ENCODE assay signal across 9 mouse cellular contexts in genomic region chr4:95215187-95215586, GRCm38 (mm10).
DNase-seq lines count a peak whose midpoint lies in the region; TF ChIP-seq lines count a peak whose summit lies in the region.
"Had no signal": no experiment of that assay in that cellular context is flagged by ENCODE, and none has a peak within 500 bp of the region (broad histone marks: within the 10 kb centered on the region; RNA-seq: fewer than 3 reads in every experiment).

No protein-coding gene starts in this region.

- no peaks in the 10 kb centered on the region for H3K9me3 ChIP-seq in CH12.LX (replicated peaks; ENCODE audit: low read length)
- no peaks in the 10 kb centered on the region for H3K9me3 ChIP-seq in limb, embryonic 10.5 days (replicated peaks)
- H3K9me3 ChIP-seq: midbrain, embryonic 15.5 days had no signal

- no peak overlapping the region for H3K27ac ChIP-seq in CH12.LX (ENCODE audit: insufficient read depth, low read depth)
- no peak overlapping the region for H3K27ac ChIP-seq in limb, embryonic 10.5 days
- H3K27ac ChIP-seq: midbrain, embryonic 15.5 days had no signal

- DNase-seq in CD4-positive helper T cell, adult 2 months (ENCODE audit: low read depth, low spot score): peak; percentile 66
- DNase-seq in CH12.LX (ENCODE audit: extremely low read depth): peak; percentile 59
- DNase-seq in limb, embryonic 10.5 days (ENCODE audit: low spot score): peak; percentile 6
- peak; percentile 73 for DNase-seq in naive thymus-derived CD4-positive, alpha-beta T cell, adult 2 months (ENCODE audit: low read depth)
- no peak for DNase-seq in kidney, postnatal 25 days
- no peak for DNase-seq in kidney, postnatal 4 days
- no peak for DNase-seq in urinary bladder, adult 18-20 months (ENCODE audit: low spot score in 2 of 2)
- DNase-seq: right cerebral cortex, postnatal 25 days had no signal

- no peaks in the 10 kb centered on the region for H3K79me2 ChIP-seq in CH12.LX (replicated peaks; ENCODE audit: control insufficient read depth, extremely low read depth, insufficient read depth, poor library complexity, severe bottlenecking)

- H3K4me3 ChIP-seq in CH12.LX (replicated peaks in 1 of 3; ENCODE audit: low read depth in 2 of 3, low read length in 2 of 3, poor library complexity in 1 of 3): no peak overlapping the region
- H3K4me3 ChIP-seq in limb, embryonic 10.5 days: no peak overlapping the region
- H3K4me3 ChIP-seq: midbrain, embryonic 15.5 days had no signal

- TF ChIP-seq RAD21 in CH12.LX (IDR thresholded peaks at IDR 0.05; ENCODE audit: low read depth, low read length): no peak

- in situ Hi-C loops in CH12.LX (cut with MboI; ENCODE audit: low pct_ligation_motif_present, low pct_unique_long_range_greater_than_20kb, low sequenced_read_pairs): no loop called here

- TF ChIP-seq CTCF in CH12.LX (conservative IDR thresholded peaks at IDR 0.05 in 1 of 2, IDR thresholded peaks at IDR 0.05 in 1 of 2; ENCODE audit: low read depth in 2 of 2, low read length in 2 of 2): no peak

- 0 out of 2 replicates have a peak, but pooled peaks have one; percentile 17 for TF ChIP-seq EP300 in CH12.LX (IDR thresholded peaks at IDR 0.05; ENCODE audit: low read length)

- dilution Hi-C loops in CH12.LX (cut with MboI; ENCODE audit: extremely low pct_ligation_motif_present, extremely low pct_unique_long_range_greater_than_20kb, low sequenced_read_pairs): no loop called here

- H3K4me2 ChIP-seq in CH12.LX (ENCODE audit: insufficient read depth, low read depth, poor library complexity, severe bottlenecking): peak overlapping the region; percentile 75
- H3K4me2 ChIP-seq: midbrain, embryonic 15.5 days had no signal

- no peaks in the 10 kb centered on the region for H3K36me3 ChIP-seq in CH12.LX (replicated peaks in 1 of 2; ENCODE audit: control insufficient read depth in 1 of 2, insufficient read depth in 1 of 2, low read length in 1 of 2)
- no peaks in the 10 kb centered on the region for H3K36me3 ChIP-seq in limb, embryonic 10.5 days
- H3K36me3 ChIP-seq: midbrain, embryonic 15.5 days had no signal

- H3K9ac ChIP-seq in CH12.LX (ENCODE audit: insufficient read depth, low read depth): no peak overlapping the region
- H3K9ac ChIP-seq: midbrain, embryonic 15.5 days had no signal

- H3K4me1 ChIP-seq in CH12.LX (ENCODE audit: control insufficient read depth in 1 of 2, insufficient read depth in 2 of 2): peaks cover 12 to 44% of the 10 kb centered on the region in 2 experiments; a peak in 3 of 4 replicates
- H3K4me1 ChIP-seq in limb, embryonic 10.5 days: no peaks in the 10 kb centered on the region
- H3K4me1 ChIP-seq: midbrain, embryonic 15.5 days had no signal

- no peak for TF ChIP-seq POLR2A in CH12.LX (IDR thresholded peaks at IDR 0.05; ENCODE audit: low read depth, low read length)

- 93% methylated on average over 7 of the region's 7 CpGs for WGBS in limb, embryonic 10.5 days

- no peaks in the 10 kb centered on the region for H3K27me3 ChIP-seq in CH12.LX (replicated peaks)
- no peaks in the 10 kb centered on the region for H3K27me3 ChIP-seq in limb, embryonic 10.5 days (ENCODE audit: low read depth, poor library complexity, severe bottlenecking)
- H3K27me3 ChIP-seq: midbrain, embryonic 15.5 days had no signal

TF ChIP-seq in CH12.LX, 34 proteins besides CTCF, POLR2A, EP300 and RAD21:
- TF ChIP-seq TBP (conservative IDR thresholded peaks at IDR 0.05; ENCODE audit: low read depth, low read length): 0 out of 2 replicates have a peak, but pooled peaks have one; percentile 31
- no peak for TF ChIP-seq RCOR1 (conservative IDR thresholded peaks at IDR 0.05; ENCODE audit: low read depth, low read length)
- TF ChIP-seq POLR2AphosphoS2 (IDR thresholded peaks at IDR 0.05; ENCODE audit: low read depth, low read length): no peak
- peak; percentile 80 for TF ChIP-seq USF2 (conservative IDR thresholded peaks at IDR 0.05; ENCODE audit: low read depth, low read length)
- 0 out of 2 replicates have a peak, but pooled peaks have one; percentile 50 for TF ChIP-seq CHD2 (IDR thresholded peaks at IDR 0.05; ENCODE audit: low read length)
- TF ChIP-seq JUND (conservative IDR thresholded peaks at IDR 0.05; ENCODE audit: low read depth, low read length): peak; percentile 81
- no peak for TF ChIP-seq PAX5 (IDR thresholded peaks at IDR 0.05; ENCODE audit: low read length)
- TF ChIP-seq ZMIZ1 (IDR thresholded peaks at IDR 0.05; ENCODE audit: low read depth, low read length): no peak
- 0 out of 2 replicates have a peak, but pooled peaks have one; percentile 21 for TF ChIP-seq IRF4 (IDR thresholded peaks at IDR 0.05; ENCODE audit: low read depth, low read length)
- TF ChIP-seq MXI1 (IDR thresholded peaks at IDR 0.05; ENCODE audit: low read depth, low read length): no peak
- peak; percentile 34; the same call in 1 of the 2 replicates for TF ChIP-seq ETS1 (conservative IDR thresholded peaks at IDR 0.05; ENCODE audit: low read depth, low read length)
- no peak for TF ChIP-seq NELFE (IDR thresholded peaks at IDR 0.05; ENCODE audit: low read depth, low read length)
- 0 out of 2 replicates have a peak, but pooled peaks have one; percentile 12 for TF ChIP-seq MAX (IDR thresholded peaks at IDR 0.05; ENCODE audit: low read length)
- TF ChIP-seq BHLHE40 (IDR thresholded peaks at IDR 0.05; ENCODE audit: low read depth, low read length): peak; percentile 93
- peak; percentile 85 for TF ChIP-seq USF1 (IDR thresholded peaks at IDR 0.05; ENCODE audit: low read depth, low read length)
- TF ChIP-seq KAT2A (IDR thresholded peaks at IDR 0.05; ENCODE audit: insufficient replicate concordance, low read length): no peak

Comparison
In these comparisons a context has a peak if more than half of its experiments do, and no peak if none do; other contexts are left out.
1. DNase-seq: peak in CD4-positive helper T cell, adult 2 months (single experiment), CH12.LX (single experiment), limb, embryonic 10.5 days (single experiment) and naive thymus-derived CD4-positive, alpha-beta T cell, adult 2 months (single experiment); none in kidney, postnatal 25 days (0 of 2), kidney, postnatal 4 days (0 of 2) and urinary bladder, adult 18-20 months (0 of 2).